Mouse (Mus musculus): ENCODE results near the gene Gm826. TPM values are rescaled to one million over a fixed set of nuclear protein-coding genes. Genes with fewer than 3 reads are reported as not detected.

Gene Gm826
- total RNA-seq, 4 experiments from 2014 or later, result 0.65 to 0.75 TPM; not detected in 2

GRCm38 (mm10) chr2:160288538-160289151 is 45.3 kb downstream of the Gm826 start:
- DNase-seq (ENCODE audit: low spot score in 2 of 2), result no peak

- no peak for DNase-seq (ENCODE audit: low spot score in 2 of 2)
These were observed 57.9 kb downstream of the Gm826 start for GRCm38 (mm10) chr2:160275959-160276657.

DNA sequence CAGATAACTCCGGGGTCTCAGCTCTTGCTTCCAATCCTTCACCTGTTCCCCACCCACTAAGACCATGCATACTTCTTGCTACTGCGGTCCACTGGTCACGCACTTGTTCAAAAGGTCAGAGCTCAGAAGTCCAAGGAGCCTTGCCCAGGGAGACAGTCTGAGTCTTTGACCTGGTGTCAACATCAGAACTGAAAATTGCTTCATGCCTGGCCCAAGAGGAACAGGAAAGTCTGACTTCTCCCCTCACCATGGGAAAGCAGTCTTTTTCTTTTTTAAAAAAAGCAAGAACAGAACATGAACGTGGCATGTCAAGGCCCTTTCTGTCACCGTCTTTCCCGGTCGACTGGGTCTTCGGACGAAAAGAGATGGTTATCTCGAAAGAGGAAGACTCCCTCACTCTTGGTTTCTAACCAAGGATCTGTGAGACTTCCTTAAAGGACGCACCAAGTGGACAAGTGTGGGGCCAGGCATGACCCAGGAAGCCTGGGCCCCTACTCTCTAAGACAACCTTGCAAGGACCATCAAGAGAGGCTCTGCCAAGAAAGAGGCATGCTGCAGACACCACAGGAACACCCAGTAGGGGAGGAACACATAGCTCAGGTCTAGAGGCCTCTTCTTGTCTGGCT is 66.0 kb downstream of the Gm826 start:
- no peak for DNase-seq (ENCODE audit: low spot score in 2 of 2)

DNA sequence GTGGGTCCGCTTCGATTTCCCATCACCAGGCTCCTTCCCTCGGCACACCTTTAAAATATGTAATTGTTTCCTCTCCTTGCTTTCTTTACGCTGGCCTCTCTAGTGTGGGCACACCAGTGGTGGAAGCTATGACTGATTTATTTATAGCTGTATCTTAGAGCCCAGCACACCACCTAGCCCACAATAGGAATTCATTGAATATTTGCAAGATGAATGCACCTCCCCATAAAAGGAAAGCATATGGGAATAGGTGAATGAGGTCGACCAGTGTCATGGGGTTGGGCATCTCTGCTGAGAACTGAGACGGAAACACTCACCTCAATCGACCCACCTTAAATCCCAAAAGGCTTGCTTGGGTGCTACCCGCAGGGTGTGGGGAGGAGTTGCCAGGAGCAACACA is 70.1 kb downstream of the Gm826 start:
- DNase-seq (ENCODE audit: low spot score in 2 of 2), result no peak

DNA sequence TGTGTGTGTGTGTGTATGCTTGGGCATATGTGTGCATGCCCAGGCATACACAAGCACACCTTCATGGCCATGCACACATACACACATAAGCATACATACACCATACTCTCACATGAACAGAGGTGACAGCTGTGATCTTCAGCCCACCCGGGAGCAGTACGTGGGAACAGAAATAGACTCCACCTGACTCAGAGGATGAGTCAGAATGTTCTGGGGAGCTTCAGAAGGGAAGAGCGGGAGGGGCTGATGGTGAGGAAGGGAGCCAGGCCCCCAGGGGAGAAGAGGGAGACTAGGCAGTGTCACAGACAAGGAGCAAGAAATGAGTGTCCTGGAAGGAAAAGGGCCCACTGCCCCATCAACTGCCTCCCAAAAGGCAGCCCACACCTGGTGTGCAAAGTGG is 72.4 kb downstream of the Gm826 start:
- peak; percentile 24 to 57 for DNase-seq (ENCODE audit: low spot score in 2 of 2)

Other genes starting within 250 kb of the Gm826 start
- 10 to 100 TPM; 16.9 to 27.8 (median 21.4) TPM for gene Mafb, start 32.9 kb upstream of the Gm826 start, total RNA-seq (2022)

Measured in left cerebral cortex, adult 8-10 months (tissue).